Mouse (Mus musculus) frontal cortex, adult (tissue): ENCODE results near the gene Mtfr2.

Source experiments
- ATAC-seq: cut with Nextera tagmentation; 2 replicates; pipeline ENCODE4 v1.9.2; 2017; ENCODE audit warnings: mild to moderate bottlenecking, moderate library complexity, mixed read lengths; ENCODE audit not compliant: low TSS enrichment

Gene Mtfr2

DNA sequence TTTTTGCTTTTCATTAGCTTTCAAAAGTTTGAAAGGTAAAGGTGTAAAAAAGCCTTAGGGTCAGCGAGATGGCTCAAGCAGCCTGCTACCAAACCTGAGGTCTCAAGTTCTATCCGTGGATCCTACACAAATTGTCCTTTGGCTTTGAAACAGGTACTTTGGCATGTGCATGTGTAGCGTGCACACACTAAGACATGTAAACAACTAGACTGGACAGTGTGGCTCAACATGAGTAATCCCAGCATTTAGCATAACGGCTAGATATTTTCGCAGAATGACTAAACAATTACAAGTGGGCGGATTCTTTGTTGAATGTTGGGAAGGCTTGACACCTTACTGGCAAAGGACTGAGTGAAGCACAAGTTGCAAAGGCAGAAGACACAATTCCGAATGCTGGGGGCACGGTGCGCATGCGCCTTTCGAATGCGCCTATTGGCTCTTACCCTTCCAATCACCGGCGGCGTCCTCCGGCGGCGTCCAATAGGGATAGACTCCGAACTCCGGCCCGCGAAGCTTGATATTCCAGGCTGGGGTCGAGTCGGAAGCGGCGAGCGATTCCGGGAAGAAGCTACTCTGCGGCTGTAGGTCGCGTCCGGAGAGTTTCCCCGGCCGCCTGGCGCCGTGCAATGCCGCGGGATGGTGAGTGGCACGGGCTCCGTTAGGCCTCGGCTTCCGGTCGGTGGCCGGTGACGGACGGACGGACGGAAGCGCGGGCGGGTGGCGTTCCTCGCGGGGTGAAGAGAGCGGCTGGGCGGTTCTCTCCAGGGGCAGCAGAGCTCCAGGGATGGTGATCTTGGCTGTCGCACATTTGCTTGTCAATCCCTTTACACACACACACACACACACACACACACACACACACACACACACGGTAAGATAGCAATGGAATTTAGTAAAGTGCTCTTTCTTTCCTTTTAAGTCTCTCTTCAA is at the start of gene Mtfr2:
Gene Mtfr2 (plus strand): TSS at position 486 of the 930 bp plus-strand sequence.
- peak; percentile 96 for ATAC-seq

DNA sequence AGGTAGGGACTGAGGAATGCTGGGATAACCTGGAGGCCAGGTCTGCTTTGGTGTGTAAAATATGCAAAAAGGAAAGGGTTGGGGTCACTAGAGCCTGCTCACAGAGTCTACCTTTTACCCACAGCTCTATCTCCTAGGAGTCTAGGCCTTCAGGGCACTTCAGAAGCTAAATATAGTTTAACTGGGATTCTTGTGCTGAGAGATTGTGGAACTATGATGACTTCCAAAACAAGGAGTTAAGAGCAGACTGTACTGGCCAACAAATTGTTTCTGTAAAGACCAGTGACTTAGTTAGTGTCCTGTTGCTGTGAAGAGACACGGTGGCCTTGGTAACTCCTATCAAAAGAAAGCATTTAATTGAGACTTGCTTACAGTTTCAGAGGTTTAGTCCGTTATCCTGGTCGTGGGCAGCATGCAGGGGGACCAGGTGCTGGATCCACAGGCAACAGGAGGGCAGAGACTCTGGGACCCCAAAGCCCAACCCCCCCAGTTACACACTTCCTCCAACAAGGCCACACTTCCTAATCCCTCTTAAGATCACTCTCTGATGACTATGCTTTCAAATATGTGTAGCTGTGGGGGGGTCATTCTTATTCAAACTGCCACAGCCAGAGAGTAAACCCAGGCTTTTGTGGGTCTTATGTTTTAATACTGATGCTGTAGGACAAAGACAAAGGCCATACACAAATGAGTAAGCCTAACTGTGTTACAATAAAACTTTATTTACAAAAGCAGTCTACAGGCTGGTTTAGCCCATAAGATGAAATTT is 49.2 kb upstream of the Mtfr2 start:
- no peak for ATAC-seq

DNA sequence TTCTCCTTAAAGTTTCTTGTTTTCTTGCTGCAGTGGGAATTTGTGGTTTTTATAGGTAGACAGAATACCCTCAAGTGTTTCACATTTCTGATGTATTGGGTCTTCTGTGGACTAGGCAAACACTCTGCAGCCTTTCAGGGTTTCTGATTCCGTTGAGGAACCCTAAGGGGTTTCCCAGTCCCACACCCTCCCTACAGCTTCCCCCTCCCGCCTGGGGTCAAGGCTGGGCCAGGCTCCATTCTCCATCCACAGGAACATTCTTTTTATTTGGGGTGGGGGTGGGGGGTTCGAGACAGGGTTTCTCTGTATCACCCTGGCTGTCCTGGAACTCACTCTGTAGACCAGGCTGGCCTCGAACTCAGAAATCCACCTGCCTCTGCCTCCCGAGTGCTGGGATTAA is 48.5 kb upstream of the Mtfr2 start:
- no peak for ATAC-seq

DNA sequence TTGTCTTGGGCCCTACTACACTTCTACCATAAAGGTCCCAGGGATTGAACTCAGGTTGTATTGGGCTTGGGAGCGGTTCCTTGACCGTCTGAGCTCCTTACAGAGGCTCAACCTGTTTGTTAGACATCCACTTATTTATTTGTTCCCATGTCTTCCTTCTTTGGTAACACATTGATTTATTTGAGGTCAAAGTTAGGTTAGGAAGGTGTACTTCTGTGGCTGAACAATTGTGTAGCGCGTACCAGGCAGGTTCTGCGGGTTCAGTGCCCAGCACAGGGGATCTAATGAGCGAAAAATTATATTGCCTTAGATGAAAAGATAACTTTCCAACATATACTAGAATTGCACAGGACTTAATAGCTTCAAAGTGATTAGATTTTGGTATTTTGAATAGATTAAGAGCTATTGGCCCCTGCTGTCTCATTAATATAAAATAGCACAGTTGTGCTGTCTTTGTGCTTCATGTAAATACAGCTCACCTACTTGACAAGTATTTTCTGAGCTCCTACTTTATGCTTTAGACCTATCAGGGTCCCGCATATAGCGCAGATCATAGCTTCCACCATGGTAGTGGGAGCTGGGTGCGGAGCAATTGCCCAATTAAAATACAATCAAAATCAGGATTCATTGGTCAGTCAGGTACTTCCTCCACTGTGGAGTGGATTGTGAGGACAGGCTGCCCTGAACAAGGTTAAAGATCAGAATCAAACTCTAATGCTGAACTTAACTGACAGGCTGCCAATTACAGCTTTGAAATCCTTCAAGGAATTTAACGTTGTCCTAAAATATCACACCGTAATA is 36.4 kb upstream of the Mtfr2 start:
- ATAC-seq, result no peak; the same call in 1 of the 2 replicates

DNA sequence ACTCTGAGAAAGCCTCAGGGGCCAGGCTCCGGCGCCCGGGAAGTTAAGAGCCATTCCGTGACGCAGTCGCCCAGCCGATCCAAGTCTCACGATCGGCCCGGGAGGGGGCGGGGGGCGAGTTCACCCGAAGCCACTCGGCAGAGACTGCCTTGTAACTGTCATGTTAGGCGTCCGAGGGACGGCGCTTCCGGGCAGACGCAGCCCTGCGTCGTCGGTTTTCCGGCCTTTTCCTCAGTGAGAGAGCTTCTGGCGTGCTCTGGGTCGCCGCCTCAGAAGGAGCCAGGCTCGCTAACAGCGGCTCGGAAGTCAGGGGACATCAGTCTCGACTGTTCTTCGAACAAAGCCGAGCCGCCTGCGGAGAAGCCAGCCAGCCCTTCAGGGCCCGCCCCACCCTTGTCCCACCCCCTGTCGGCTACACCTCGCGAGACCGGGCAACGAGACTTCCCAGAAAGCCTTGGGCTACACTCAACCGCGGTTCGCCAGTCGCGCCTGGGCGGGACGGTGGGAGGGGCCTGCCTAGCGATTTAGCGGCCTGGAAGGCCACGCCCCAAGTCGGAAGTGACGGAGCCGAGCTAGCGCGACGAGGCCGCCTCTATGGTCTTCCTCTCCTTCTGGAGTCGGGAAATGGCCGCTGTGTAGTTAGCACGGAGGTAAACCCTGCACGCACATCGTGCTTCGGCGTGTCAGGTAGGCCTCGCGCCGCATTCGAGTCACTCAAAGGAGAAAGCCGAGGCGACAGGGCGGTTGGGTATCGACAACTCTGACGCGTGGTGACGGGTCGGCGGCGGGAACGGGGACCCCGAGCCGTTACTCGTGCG is 35.4 kb upstream of the Mtfr2 start, which contains the start of gene Bclaf1:
Gene Bclaf1 (plus strand): TSS at position 552 of the 818 bp plus-strand sequence.
- peak; percentile 94 for ATAC-seq

DNA sequence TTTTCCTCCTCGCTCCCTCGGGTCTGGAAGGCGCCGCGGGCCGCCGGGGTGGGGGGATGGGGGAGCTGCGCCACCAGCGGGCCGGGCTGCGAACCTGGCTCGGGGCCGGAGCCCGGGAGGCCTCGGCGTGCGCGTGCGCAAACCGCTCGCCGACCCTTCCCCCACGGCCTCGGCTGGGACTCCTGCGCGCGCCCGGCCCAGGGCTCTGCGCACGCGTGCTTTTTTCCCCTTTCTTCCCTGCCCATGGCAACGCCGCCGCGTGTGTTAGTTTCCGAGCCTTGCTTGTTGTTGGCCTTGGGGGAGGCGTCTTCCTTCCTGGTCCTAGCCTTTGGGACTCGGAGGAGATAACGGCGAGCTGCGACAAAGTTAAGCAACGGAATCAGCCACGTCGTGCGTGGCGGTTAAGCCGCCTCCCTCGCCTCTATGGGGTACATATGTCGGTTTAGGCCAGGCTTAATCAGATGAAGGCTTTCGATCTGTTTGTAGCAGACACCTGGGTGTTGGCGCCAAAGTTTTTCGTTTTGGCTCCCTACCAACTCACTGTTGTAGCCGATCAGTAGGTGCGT is 34.8 kb upstream of the Mtfr2 start:
- peak; percentile 64 for ATAC-seq

DNA sequence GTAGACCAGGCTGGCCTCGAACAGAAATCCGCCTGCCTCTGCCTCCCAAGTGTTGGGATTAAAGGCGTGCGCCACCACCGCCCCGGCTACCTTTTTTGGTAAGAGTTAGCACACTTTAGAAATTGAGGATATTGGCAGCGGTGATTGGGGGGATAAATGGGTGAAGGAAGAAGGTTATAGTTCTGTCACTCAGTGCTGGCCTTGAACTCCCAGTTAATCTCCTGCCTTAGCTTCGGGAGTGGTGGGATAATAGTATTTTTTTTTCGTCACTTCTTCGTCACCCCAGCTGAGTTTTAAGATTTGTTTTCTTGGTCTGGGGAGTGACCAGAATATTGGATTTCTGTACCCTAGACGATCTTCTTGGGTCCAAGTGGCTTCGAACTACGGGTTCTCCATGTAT is 34.1 kb upstream of the Mtfr2 start:
- ATAC-seq, result no peak

DNA sequence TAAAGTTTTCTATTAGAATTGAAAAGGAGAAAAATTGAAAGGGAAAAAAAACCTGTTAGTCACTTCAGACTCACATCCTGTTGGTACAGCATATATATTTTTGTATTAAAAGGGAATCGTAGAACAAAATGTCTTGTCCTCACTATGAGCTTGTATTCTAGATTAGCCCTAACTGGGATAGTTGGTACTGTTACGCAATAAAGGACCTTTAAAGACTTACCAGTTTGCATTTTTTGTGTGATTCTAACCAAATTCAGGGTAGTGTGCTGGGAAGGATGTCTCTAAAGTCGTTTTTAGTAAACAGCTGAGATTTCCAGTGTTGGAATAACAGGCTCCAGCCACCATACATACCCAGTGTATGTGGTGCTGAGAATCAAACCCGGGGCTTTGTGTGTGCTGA is 33.6 kb upstream of the Mtfr2 start:
- no peak for ATAC-seq

DNA sequence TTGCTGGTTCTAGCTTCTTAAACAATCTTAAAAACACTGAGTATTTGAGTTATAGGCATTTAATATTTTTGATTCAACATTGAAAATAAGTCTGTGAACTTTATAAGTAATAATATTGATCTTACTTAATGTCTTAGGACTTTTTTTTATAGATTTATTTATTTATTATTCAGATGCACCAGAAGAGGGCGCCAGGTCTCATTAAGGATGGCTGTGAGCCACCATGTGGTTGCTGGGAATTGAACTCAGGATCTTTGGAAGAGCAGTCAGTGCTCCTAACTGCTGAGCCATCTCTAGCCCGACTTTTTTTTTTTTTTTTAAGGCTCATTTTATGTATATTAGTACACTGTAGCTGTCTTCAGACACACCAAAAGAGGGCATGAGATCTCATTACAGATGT is 32.8 kb upstream of the Mtfr2 start:
- ATAC-seq, result no peak

DNA sequence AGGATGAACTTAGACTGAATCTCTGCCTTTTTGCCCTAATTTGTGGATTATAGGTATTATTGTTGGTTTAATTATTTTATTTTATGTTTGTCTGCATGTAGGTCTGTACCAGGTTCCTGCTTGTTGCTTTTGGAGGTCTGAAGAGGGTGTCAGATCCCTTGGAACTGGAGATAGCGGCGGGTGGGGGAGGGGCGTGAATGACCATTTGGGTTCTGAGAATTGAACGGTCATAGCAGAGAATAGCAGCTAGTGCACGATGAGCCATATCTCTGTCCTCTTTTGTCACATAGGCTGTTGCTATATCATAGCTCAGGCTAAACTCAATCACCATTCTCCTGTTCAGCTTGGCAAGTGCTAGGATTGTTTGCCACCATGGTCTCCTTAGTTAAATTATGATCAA is 30.1 kb upstream of the Mtfr2 start:
- no peak for ATAC-seq

DNA sequence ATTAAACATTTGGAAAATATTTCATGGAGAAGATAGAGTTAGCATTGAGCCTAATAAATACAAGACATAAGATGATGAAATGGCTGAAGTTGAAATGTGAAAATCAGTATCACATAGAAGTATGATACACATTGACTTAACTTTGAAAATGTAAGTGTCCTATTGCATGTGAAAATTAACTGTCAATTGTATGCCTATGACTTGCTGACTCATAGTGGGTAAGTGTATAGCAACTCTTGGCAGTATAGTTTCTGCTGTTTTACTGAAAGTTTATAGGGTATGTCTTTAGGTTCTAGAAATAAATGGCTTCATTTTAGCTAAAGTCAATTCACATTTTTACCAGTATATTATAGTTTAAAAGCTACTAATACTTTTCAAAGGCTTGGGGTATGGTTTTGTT is 21.3 kb upstream of the Mtfr2 start:
- no peak for ATAC-seq

DNA sequence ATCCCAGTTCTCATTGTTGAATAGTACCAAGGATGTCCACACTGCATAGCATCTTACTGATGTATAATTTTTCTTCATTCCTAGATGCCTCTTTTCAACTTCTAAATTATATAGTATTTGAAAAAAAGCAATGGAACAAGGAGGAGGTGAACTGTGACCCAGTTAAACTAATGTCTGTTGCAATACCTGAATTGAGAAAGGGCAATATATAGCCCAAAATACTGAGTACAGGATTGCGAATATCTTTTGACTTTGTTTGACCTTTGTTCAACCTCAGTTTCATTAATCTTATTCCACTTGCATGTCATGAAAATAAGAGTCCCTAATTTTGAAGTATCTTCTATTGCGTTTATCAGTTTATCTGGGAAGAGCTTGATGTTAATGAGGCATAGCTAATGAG is 16.3 kb upstream of the Mtfr2 start:
- no peak for ATAC-seq

DNA sequence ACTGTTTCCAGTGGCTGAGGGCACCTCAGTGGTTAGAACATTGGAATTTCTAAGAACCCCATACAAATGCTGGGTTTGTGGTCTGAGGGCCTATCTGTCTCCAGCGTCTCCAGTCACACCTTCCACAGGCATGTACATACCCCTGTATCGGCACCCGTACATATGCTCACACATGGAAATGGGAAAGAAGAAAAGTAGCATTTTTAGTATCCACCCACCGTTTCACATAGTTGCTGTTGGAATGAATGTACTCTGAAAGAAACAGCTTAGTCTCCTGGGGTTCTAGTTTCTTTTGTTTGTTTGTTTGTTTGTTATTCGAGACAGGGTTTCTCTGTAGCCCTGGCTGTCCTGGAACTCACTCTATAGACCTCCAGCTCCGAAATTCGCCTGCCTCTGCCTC is 9.7 kb upstream of the Mtfr2 start:
- ATAC-seq, result peak; percentile 64

DNA sequence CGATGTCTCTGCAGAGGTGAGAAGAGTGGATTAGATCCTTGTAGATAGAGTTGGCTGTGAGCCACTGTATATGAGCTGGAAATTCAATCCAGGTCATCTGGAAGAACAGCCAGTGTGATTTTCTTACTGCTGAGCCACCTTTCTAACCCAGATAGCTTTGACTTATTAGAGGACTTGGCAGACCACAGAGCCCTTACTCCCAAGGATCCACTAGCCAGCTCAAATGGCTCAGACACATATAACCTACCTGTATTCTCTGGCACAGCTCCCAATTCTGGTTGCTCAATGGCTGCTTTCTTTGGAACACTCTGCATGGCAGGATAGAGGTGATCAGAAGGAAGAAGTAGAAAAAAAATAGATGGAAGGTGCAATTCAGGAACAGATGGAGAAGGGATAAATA is 1.8 kb upstream of the Mtfr2 start:
- ATAC-seq, result no peak

DNA sequence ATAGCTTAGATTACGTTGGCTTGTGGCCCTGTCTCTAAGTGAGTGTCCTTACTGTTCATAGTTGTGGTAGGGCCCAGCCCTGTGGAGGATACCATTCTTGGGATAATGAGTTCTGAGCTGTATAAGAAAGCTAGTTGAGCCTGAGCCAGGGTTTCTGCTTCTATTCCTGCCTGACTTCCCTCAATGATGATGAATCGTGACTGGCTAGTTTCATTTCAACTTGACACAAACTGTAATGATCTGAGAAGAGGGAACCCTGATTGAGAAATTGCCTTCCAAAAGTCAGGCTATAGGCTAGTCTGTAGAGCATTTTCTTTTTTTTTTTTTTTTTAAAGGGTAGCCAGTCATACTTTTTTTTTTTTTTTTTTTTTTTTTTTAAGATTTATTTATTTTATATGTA is 1.3 kb downstream of the Mtfr2 start:
- no peak for ATAC-seq

DNA sequence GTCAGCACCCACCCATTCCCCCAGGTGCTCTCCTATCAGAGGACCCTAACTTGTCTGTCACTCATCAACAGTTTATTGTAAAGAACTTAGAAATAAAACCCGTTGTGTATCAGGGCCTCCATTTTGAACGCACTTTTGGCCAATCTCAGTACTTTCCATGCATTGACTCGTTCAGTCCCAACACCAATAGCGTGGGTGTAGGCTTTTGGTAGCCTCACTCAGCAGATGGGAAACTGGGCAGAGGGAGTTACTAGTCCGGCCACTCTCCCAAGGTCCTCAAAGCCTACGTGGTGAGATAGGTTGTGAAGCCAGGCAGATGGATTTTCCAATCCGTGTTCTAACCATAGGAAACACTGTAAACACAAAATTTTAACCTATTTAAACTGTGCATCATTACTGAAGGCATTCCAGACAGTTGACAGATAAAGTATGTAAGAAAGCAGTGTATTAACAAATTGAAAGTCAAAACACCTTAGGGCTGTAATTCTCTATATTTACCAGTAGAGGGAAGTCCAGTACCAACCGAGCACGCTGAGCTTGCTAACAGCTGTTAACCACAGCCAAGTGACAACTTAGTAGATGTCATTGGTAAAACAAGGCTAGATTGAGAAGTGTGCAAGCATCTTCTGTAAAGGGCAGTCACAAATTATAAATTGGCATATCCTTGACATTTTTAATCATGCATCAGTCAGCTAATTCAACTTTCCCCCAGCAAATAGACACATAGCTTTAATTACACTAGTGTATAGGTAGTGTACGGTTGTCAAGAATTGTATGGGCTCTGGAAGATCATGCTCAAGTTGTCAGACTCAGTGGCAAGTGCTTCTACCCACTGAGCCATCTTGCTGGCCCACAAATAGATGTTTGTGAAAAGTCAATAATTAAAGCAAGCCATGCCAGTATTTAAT is 14.2 kb downstream of the Mtfr2 start:
- peak; percentile 86 for ATAC-seq

DNA sequence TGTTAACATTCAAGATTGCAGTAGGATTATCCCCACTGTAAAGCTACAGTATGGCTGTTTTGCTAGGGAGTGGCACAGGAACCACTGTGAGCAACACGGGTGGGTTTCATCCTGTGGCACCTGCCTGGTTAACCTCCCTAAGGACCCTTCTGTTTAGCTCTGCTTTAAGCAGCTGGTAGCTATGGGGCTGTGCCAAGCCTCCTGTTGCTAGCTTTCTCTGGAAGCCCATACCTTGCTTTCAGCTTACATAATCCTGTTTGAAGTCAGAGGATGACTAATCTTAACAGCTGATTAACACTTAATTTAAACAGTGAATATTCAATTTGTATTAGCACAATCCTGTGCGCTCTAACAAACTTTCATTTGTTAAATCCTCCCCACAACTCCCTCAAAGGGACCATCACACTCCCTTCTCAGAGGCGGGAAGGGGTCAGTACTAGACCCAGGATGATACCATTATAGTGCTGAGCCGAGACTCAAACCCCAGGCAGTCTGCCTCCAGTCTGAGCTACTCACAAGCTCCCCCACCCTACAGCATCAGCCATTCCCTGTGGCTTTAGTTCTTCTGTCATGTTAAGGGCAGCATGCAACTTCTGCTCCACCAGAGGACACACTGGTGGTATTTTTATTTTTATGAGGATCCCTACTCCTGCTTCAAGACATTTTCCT is 15.0 kb downstream of the Mtfr2 start:
- 0 out of 2 replicates have a peak, but pooled peaks have one; percentile 22 for ATAC-seq

DNA sequence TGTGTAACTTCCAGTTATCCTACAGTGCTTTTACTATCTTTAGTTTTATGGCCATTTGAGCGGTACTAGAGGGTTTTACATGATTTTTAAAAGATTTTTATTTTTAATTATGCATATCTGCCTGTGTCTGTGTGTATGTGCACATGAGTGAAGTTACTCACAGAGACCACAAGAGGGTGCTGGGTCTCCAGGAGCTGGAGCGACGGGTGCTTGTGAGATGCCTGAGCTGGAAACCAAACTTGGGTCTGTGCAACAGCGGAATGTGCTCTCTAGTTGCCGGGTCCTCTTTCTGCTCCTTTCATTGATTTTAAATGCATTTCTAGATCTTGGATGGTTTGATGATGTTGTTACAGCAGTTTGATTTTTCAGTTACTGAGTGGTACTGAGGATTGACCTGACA is 24.5 kb downstream of the Mtfr2 start:
- ATAC-seq, result no peak

DNA sequence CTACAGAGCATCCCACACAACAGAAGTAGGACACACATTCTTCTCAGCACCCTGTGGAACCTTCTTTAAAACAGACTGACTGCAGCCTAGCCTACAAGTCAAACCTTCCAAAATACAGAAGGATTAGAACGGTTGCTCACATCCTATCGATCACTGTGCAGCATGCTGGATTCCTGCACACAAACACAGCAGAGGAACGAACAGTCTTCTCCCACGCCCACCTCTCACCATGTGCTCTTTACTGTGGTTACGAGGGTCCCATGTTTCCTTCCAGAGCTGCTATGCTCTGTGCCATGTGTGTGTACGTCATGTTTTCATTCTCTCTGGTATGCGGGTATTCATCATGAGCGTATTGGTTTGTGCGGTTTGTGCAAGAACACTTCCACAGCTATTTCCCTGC is 30.1 kb downstream of the Mtfr2 start:
- ATAC-seq, result no peak
